Mouse (Mus musculus) gastrocnemius, postnatal 25 days (tissue): ENCODE measurements at regions not wholly inside any gene's neighbourhood (a gene's known extent, or its start where the extent isn't known, plus 50 kb on each side); places are given as distances from the start of the nearest gene placed in this dataset.

Source experiments
- DNase-seq: peaks from one replicate; pipeline ENCODE4 v3.0.0; 2022

DNA sequence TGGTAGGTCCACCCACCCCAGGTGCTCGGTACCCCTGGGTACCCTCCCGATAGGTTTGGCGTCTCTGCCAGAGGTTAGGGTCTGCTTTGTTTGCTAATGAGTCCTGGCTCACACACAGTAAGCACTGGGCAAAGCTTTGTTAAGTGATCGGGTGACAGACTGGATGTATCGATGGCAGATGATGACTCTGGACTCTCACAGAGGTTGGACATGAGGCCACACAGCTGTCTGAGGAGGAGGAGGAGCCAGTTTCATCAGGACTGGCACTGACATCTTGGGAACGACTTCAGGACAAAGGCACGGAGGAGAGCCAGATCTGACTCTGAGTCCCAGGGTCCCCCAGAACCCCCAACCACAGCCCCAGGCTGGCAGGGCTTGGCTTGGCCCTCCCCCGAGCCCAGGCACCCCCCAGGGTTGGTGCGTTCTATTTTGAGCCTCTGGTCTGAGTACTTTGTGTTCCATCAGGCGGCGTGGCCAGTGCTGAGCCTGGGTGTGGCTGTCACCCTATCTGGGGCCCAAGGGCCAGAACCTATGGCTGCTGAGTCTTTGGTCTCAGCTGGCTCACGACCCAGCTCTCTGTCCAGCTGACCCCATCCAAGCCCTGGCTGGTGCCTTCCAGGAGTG, 67.6 kb upstream of the Tmem189 start:
- DNase-seq = peak; percentile 89

DNA sequence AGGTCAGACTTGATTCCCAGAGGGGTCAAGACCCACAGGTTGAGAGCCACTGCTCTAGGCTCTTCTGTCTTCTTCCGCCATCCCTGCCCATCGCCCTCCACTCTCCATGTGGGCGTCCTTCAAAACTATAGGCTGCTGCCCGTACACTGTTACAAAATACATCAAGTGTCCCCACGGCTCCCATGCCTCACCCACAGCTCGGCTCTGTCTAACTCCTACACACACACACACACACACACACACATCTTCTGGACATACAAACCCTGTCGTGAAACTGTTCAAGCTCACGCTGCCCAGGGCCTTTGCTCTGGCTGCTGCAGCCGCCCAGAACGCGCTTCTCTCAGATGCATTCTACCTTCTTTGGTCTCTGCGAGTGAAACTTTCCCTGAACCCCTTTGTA, 67.1 kb upstream of the Tmem189 start:
- DNase-seq = no peak

- DNase-seq = no peak
Measured at GRCm38 (mm10) chr2:167754929-167755551, 65.4 kb upstream of the Tmem189 start.

DNA sequence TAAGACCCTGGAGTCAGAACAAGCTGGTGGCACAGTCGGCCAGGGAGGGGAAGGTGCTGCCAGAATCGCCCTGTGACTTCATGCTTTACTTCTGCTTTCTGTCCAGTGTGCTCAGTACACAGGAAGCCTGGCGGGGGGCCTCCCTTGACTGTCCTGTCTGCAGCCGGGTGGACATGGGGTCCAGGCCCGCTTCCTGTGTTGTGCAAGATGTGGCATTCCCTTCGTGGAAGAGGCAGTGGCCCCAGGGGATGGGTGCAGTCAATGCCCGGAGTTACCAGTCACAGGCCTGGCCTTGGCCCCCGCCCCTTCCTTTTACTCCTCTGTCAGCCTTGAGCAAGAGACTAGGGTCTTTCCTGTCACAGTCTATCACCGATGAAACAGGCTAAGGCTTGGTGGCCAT, 64.3 kb upstream of the Tmem189 start:
- peak; percentile 66 for DNase-seq

DNA sequence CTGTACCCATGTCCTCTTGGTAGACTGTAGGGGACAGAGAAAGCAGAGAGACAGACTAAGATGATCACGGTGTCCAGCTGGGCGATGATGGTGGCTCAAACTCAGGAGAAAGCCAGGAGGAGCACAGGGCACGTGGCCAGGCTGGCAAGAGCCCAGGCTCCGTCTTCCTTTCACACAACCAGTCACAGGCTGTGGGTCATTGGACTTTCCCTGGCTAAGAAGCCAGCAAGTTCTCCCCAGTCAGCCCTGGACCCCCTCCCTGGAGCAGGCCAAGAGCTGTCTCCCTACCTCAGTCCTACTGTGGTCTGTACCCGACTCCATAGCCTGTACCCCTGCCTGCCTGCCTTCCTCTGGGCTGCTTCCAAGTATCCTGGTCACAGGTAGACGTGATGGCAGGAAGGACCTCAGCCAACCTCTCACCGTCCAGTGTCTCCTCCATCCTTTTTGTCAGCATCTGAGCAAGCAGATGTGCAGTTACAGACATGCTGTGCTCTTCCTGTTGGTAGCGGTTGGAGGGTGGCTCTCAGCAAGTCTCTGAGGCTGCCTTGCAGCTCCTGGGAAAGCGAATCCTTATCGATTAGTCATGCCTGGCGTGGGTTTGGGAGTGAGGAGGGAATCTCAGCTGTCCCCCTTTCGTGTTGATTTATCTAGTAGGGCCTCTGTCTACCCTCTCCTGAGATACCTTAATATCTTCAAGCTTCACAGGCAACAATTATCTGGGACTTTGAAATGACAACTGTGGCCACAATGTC, 63.4 kb upstream of the Tmem189 start:
- peak; percentile 75 for DNase-seq

DNA sequence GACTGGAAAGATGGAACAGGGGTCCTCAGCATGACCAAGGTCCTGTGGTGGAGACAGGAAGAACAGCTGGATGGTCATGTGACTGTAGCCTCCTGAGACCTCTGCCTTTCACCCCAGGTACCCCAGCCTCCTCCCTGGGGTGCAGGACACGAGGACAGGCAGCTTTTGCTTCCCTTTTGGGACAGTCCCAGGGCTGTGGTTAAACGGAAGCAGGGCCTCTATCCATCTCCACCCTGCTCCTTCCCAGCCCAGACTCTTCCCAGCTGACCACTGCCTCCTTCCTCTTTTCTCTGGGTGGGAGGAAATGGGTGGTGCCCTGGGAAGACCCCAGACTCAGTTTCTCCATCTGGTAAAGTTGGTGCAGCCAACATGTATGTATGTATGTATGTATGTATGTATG, 62.0 kb upstream of the Tmem189 start:
- DNase-seq = no peak

DNA sequence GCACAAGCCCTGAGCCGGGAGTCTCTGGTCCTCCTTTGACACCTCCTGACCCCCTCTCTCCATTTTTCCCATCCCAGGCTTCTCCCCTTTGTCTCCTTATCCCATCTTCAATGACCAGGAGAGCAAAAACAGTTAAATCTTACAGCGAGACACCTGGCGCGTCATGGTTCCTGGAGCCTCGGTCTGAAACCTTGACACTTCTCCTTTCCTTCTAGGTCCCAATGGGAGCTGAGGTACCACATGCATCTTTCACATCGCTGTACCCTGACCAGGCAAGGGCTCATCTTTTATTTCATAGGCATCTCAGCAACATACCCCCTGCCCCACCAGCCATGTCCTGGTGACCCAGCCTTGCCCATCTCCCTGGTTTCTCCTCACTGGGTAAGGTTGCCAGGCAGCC, 58.7 kb upstream of the Tmem189 start:
- DNase-seq = no peak

DNA sequence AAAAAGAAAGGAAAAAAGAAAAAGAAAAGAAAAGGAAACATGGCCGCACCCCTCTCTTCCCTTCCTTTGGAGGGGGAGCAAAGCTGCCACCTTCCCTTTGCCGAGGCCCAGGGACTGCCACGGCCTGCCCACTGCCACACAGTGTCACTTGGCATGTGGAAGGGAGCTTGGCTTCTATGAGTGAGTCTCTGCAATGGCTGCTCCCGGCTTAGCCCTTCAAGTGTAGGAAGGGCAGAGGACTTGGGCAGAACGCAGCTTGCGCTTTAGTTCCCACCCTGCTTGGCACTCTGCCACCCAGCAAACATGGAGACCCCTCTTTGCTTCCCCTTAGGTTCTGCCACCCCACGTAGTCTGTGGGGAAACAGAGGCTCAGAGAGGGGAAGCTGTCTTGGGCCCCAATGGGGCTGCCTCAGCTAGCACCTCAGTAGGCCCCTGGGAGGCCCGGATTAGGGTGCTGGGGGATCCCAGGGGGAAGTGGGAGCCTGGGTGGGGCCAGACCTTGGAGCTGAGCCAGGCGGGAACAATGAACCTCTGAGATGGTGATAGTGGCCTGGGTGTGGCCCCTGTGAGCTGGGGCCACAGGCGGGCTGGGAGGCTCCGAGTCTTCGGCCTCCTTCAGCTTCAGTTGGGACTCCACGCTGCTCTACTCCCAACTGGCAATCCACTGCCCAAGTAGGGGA, 57.7 kb upstream of the Tmem189 start:
- no peak for DNase-seq

DNA sequence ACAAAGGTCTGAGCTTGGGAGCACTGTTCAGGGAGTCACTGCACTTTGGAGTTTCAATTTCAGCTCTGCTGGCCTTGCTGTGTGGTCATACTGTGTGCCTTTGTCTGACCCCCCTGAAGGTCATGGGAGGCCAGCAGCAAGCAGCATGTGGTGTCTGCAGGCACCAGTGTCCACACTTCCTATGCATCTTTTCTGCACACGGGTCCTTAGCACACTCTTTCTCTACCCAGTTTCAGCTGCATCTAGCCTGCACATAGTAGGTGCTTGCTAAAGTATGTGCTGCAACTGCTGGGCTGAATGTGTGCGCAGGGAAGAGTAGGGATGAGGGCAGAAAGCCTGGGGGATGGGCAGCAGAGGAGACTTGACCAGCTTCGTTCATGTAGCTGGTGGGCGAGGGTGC, 56.7 kb upstream of the Tmem189 start:
- DNase-seq = no peak

DNA sequence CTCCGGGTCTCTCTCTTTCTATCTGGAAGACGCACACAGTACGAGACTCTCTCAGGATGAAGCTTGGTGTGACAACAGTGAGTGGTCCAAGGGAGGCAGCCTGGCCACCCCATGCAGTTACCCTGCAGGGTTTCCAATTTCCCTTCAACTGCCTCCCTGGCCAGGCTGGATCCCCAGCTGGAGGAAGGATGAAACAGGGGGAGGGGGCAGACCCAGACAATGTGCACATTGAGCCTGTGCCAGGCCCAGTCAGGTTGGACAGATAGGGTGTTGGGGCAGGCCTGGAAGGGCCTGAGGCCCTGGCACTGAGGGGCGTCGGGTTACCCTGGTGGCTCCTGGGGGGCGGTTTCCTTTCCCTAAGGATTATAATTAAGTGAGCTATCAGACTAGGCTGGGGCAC, 55.8 kb upstream of the Tmem189 start:
- no peak for DNase-seq

GRCm38 (mm10) chr2:167744080-167744479, 54.5 kb upstream of the Tmem189 start:
- no peak for DNase-seq

GRCm38 (mm10) chr2:167742479-167742878, 52.9 kb upstream of the Tmem189 start:
- no peak for DNase-seq

DNA sequence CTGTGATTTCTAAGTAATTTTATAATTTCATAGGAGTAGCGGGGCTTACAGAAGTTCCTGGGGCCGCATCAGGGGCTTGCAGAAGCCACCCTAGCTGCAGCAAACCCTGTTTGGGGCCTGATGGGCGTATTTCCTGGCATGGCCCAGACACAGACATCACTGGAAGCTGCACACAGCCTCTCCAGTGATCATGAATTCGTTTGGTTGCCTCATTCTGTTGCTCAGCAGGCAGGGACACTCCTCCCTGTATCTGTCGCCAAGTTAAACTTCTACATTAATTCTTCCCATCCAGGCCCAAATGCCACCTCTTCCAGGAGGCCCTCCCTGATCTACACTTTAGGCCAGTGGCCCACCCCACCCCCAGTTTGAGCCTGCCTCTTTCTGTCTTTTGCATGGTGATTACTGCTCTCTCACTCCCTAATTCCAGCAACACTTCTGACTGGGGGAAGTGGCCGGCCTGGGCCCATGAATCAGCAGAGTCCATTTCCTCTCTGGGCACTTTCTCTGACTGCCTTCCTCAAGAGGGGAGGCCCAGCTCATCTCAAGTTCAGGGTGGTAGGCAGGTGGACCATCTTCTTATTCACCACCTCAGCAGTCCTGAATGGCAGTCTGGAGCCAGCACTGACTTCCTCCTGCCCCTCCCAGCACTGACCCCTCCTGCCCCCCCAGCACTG, 51.0 kb upstream of the Tmem189 start:
- DNase-seq = no peak
